Mouse (Mus musculus): Measurements from ENCODE around the gene Mrps34.

GRCm38 (mm10) chr17:24896993-24897269 is 2.0 kb downstream of the Mrps34 start:
- TF ChIP-seq CTCF (IDR thresholded peaks at IDR 0.05; ENCODE audit: borderline replicate concordance, insufficient read depth, low read depth, low read length) = no peak
- TF ChIP-seq POLR2A (IDR thresholded peaks at IDR 0.05; ENCODE audit: borderline replicate concordance, insufficient read depth, low read length) = no peak
